Mouse (Mus musculus) lung, adult 2 months (tissue): ENCODE measurements around the gene Man1c1.

Experiments
- CTCF ChIP-seq: fragments of 200-500 bp; IDR thresholded peaks from 2 replicates; pipeline ENCODE4 v1.5.1; 2011; ENCODE audit warnings: mild to moderate bottlenecking, low read length, control low read depth; ENCODE audit not compliant: insufficient read depth
- POLR2A ChIP-seq: fragments of 200-500 bp; IDR thresholded peaks from 2 replicates; pipeline ENCODE4 v1.6.1; 2011; ENCODE audit warnings: low read depth, mild to moderate bottlenecking, control low read depth, low read length, borderline replicate concordance; ENCODE audit errors: extremely low read depth

GRCm38 (mm10) chr4:134569831-134570230, 134.3 kb downstream of the Man1c1 start:
- TF ChIP-seq POLR2A: no peak
- TF ChIP-seq CTCF: no peak
